Mouse (Mus musculus): ENCODE data around the gene Gm12216. TPM values are rescaled to one million over a fixed set of nuclear protein-coding genes. Genes with fewer than 3 reads are reported as not detected.

Gene Gm12216
- total and polyA plus RNA-seq, 2 experiments from 2014 or later = 0.77 TPM; not detected in 1

GRCm38 (mm10) chr11:53819511-53819910 lies 39.5 kb downstream of the Gm12216 start:
- WGBS = 89% methylated on average over 6 of the region's 6 CpGs
- TF ChIP-seq CTCF (IDR thresholded peaks at IDR 0.05; ENCODE audit: low read depth) = no peak
- H3K27ac ChIP-seq (ENCODE audit: low read depth, low read length) = no peak overlapping the region

GRCm38 (mm10) chr11:53818794-53819193 lies 40.3 kb downstream of the Gm12216 start:
- Histone ChIP-seq H3K9ac (no peak overlapping the region), H3K9me3 (ENCODE audit: low read length) (no peaks in the 10 kb centered on the region), H3K36me3 (ENCODE audit: insufficient read depth) (no peaks in the 10 kb centered on the region), H3K27me3 (ENCODE audit: insufficient read depth, low read length) (no peaks in the 10 kb centered on the region), H3K4me3 (ENCODE audit: low read depth, low read length) (no peak overlapping the region), H3K4me2 (ENCODE audit: low read depth) (no peak overlapping the region), H3K4me1 (ENCODE audit: insufficient read depth) (no peaks in the 10 kb centered on the region), H3K27ac (ENCODE audit: low read depth, low read length) (no peak overlapping the region)
- DNase-seq = no peak
- no peak for ATAC-seq
- no peak for TF ChIP-seq CTCF (IDR thresholded peaks at IDR 0.05; ENCODE audit: low read depth)
- 71% methylated on average over 6 of the region's 6 CpGs for WGBS

More at GRCm38 (mm10) chr11:53819511-53819910, 39.5 kb downstream of the Gm12216 start:
- Histone ChIP-seq H3K9me3 (ENCODE audit: low read length) (no peaks in the 10 kb centered on the region), H3K36me3 (ENCODE audit: insufficient read depth) (no peaks in the 10 kb centered on the region), H3K4me2 (ENCODE audit: low read depth) (no peak overlapping the region), H3K9ac (no peak overlapping the region), H3K27me3 (ENCODE audit: insufficient read depth, low read length) (no peaks in the 10 kb centered on the region), H3K4me3 (ENCODE audit: low read depth, low read length) (no peak overlapping the region), H3K4me1 (ENCODE audit: insufficient read depth) (no peaks in the 10 kb centered on the region)
- DNase-seq (no peak), ATAC-seq (no peak)

GRCm38 (mm10) chr11:53816841-53817375 lies 42.1 kb downstream of the Gm12216 start:
- ATAC-seq (no peak), DNase-seq (no peak)
- H3K4me3 ChIP-seq (ENCODE audit: low read depth, low read length) = no peak overlapping the region
- H3K9me3 ChIP-seq (ENCODE audit: low read length) = no peaks in the 10 kb centered on the region
- no peak overlapping the region for H3K27ac ChIP-seq (ENCODE audit: low read depth, low read length)
- H3K36me3 ChIP-seq (ENCODE audit: insufficient read depth) = no peaks in the 10 kb centered on the region
- H3K9ac ChIP-seq = no peak overlapping the region
- H3K27me3 ChIP-seq (ENCODE audit: insufficient read depth, low read length) = no peaks in the 10 kb centered on the region
- no peak for TF ChIP-seq CTCF (IDR thresholded peaks at IDR 0.05; ENCODE audit: low read depth)
- WGBS = 92% methylated on average over 5 of the region's 5 CpGs
- H3K4me2 ChIP-seq (ENCODE audit: low read depth) = no peak overlapping the region
- H3K4me1 ChIP-seq (ENCODE audit: insufficient read depth) = no peaks in the 10 kb centered on the region

- no peaks in the 10 kb centered on the region for H3K9me3 ChIP-seq (ENCODE audit: low read length)
- H3K4me2 ChIP-seq (ENCODE audit: low read depth) = no peak overlapping the region
- H3K9ac ChIP-seq = no peak overlapping the region
- H3K4me1 ChIP-seq (ENCODE audit: insufficient read depth) = no peaks in the 10 kb centered on the region
- H3K27ac ChIP-seq (ENCODE audit: low read depth, low read length) = no peak overlapping the region
- no peaks in the 10 kb centered on the region for H3K36me3 ChIP-seq (ENCODE audit: insufficient read depth)
- TF ChIP-seq CTCF (IDR thresholded peaks at IDR 0.05; ENCODE audit: low read depth) = no peak
- WGBS = 61% methylated on average over 3 of the region's 3 CpGs
- ATAC-seq (no peak), DNase-seq (no peak)
- H3K27me3 ChIP-seq (ENCODE audit: insufficient read depth, low read length) = no peaks in the 10 kb centered on the region
- no peak overlapping the region for H3K4me3 ChIP-seq (ENCODE audit: low read depth, low read length)
Measured at GRCm38 (mm10) chr11:53814810-53815209, 44.2 kb downstream of the Gm12216 start.

GRCm38 (mm10) chr11:53813001-53813868 lies 45.8 kb downstream of the Gm12216 start:
- DNase-seq = no peak
- H3K27ac ChIP-seq (ENCODE audit: low read depth, low read length) = no peak overlapping the region
- no peak for ATAC-seq
- H3K4me3 ChIP-seq (ENCODE audit: low read depth, low read length) = no peak overlapping the region
- no peak overlapping the region for H3K9ac ChIP-seq
- H3K36me3 ChIP-seq (ENCODE audit: insufficient read depth) = no peaks in the 10 kb centered on the region
- H3K4me2 ChIP-seq (ENCODE audit: low read depth) = no peak overlapping the region
- no peak for TF ChIP-seq CTCF (IDR thresholded peaks at IDR 0.05; ENCODE audit: low read depth)
- no peaks in the 10 kb centered on the region for H3K9me3 ChIP-seq (ENCODE audit: low read length)
- WGBS = 86% methylated on average over 16 of the region's 16 CpGs
- H3K27me3 ChIP-seq (ENCODE audit: insufficient read depth, low read length) = no peaks in the 10 kb centered on the region
- no peaks in the 10 kb centered on the region for H3K4me1 ChIP-seq (ENCODE audit: insufficient read depth)

- Histone ChIP-seq H3K36me3 (ENCODE audit: insufficient read depth) (no peaks in the 10 kb centered on the region), H3K27me3 (ENCODE audit: insufficient read depth, low read length) (no peaks in the 10 kb centered on the region), H3K4me3 (ENCODE audit: low read depth, low read length) (no peak overlapping the region), H3K9ac (no peak overlapping the region), H3K27ac (ENCODE audit: low read depth, low read length) (no peak overlapping the region), H3K4me2 (ENCODE audit: low read depth) (no peak overlapping the region), H3K9me3 (ENCODE audit: low read length) (no peaks in the 10 kb centered on the region), H3K4me1 (ENCODE audit: insufficient read depth) (no peaks in the 10 kb centered on the region)
- 83% methylated on average over 3 of the region's 3 CpGs for WGBS
- ATAC-seq = no peak
- TF ChIP-seq CTCF (IDR thresholded peaks at IDR 0.05; ENCODE audit: low read depth) = no peak
- no peak for DNase-seq
Measured at GRCm38 (mm10) chr11:53811312-53811711, 47.7 kb downstream of the Gm12216 start.

- no peak for DNase-seq
- WGBS = 77% methylated on average over 2 of the region's 2 CpGs
- H3K9me3 ChIP-seq (ENCODE audit: low read length) = no peaks in the 10 kb centered on the region
Measured at GRCm38 (mm10) chr11:53810749-53811148, 48.3 kb downstream of the Gm12216 start.

More at GRCm38 (mm10) chr11:53810749-53811148, 48.3 kb downstream of the Gm12216 start:
- no peak for ATAC-seq
- Histone ChIP-seq H3K27me3 (ENCODE audit: insufficient read depth, low read length) (no peaks in the 10 kb centered on the region), H3K36me3 (ENCODE audit: insufficient read depth) (no peaks in the 10 kb centered on the region), H3K4me1 (ENCODE audit: insufficient read depth) (no peaks in the 10 kb centered on the region), H3K27ac (ENCODE audit: low read depth, low read length) (no peak overlapping the region), H3K4me2 (ENCODE audit: low read depth) (no peak overlapping the region), H3K4me3 (ENCODE audit: low read depth, low read length) (no peak overlapping the region), H3K9ac (no peak overlapping the region)
- no peak for TF ChIP-seq CTCF (IDR thresholded peaks at IDR 0.05; ENCODE audit: low read depth)

Data from forebrain, postnatal 0 days (tissue).